Mouse (Mus musculus) CH12.LX (cell line): ENCODE data around the gene Cul5. TPM values are rescaled to one million over a fixed set of nuclear protein-coding genes. Genes with fewer than 3 reads are reported as not detected.

Experiments
- DNase-seq: peaks from one replicate; pipeline ENCODE4 v3.0.0-alpha.2; 2013; ENCODE audit errors: extremely low read depth
- H3K27ac ChIP-seq: 2 replicates; pipeline ENCODE4 v1.5.1; 2012; ENCODE audit warnings: low read depth, mild to moderate bottlenecking, control low read depth, moderate library complexity; ENCODE audit not compliant: insufficient read depth
- H3K27me3 ChIP-seq: replicated peaks from 2 replicates; pipeline ENCODE3; 2012; ENCODE audit warnings: inconsistent platforms
- H3K36me3 ChIP-seq, 2 experiments: replicated peaks in 1 of 2; 2 replicates each; pipeline versions ENCODE3 to v1.6.1; 2012; ENCODE audit warnings: inconsistent platforms in 1 of 2, low read length in 1 of 2, mild to moderate bottlenecking in 1 of 2, mixed read lengths in 1 of 2, moderate library complexity in 1 of 2; ENCODE audit not compliant: control insufficient read depth in 1 of 2, insufficient read depth in 1 of 2
- H3K4me1 ChIP-seq, 2 experiments: 2 replicates each; pipeline ENCODE4 v1.6.1; 2012; ENCODE audit warnings: inconsistent platforms in 1 of 2, moderate library complexity in 1 of 2; ENCODE audit not compliant: insufficient read depth in 2 of 2, control insufficient read depth in 1 of 2
- H3K4me2 ChIP-seq: 2 replicates; pipeline ENCODE4 v1.6.1; 2012; ENCODE audit warnings: low read depth, mild to moderate bottlenecking, control low read depth; ENCODE audit not compliant: poor library complexity, insufficient read depth, severe bottlenecking
- H3K4me3 ChIP-seq, 3 experiments: fragments of 150-350 bp in 1 of 3; sonication (generic) in 1 of 3; replicated peaks in 1 of 3; 2 replicates each; pipeline versions ENCODE3 to v1.5.1; 2011 to 2012; ENCODE audit warnings: low read depth in 2 of 3, low read length in 2 of 3, mild to moderate bottlenecking in 2 of 3, moderate library complexity in 2 of 3, control low read depth in 1 of 3, improper control_type of control experiment in 1 of 3, inconsistent platforms in 1 of 3, mixed read lengths in 1 of 3; ENCODE audit not compliant: poor library complexity in 1 of 3
- H3K79me2 ChIP-seq: replicated peaks from 2 replicates; pipeline ENCODE4 v1.6.1; 2012; ENCODE audit warnings: mild to moderate bottlenecking, moderate library complexity; ENCODE audit not compliant: control insufficient read depth, poor library complexity, insufficient read depth, severe bottlenecking; ENCODE audit errors: extremely low read depth
- H3K9ac ChIP-seq: 2 replicates; pipeline ENCODE4 v1.6.1; 2012; ENCODE audit warnings: low read depth, mild to moderate bottlenecking, control low read depth, moderate library complexity; ENCODE audit not compliant: insufficient read depth
- H3K9me3 ChIP-seq: replicated peaks from 2 replicates; pipeline ENCODE3; 2012; ENCODE audit warnings: low read length, inconsistent platforms, mixed read lengths
- BHLHE40 ChIP-seq: IDR thresholded peaks from 2 replicates; pipeline ENCODE4 v1.6.1; 2011; ENCODE audit warnings: mild to moderate bottlenecking, low read depth, low read length, improper control_type of control experiment
- CHD1 ChIP-seq: IDR thresholded peaks from 2 replicates; pipeline ENCODE4 v1.6.1; 2012; ENCODE audit warnings: low read depth, low read length, improper control_type of control experiment, inconsistent platforms
- CHD2 ChIP-seq: IDR thresholded peaks from 2 replicates; pipeline ENCODE4 v1.6.1; 2011; ENCODE audit warnings: low read length, improper control_type of control experiment
- EP300 ChIP-seq: IDR thresholded peaks from 2 replicates; pipeline ENCODE4 v1.6.1; 2011; ENCODE audit warnings: low read length, improper control_type of control experiment
- ETS1 ChIP-seq: conservative IDR thresholded peaks from 2 replicates; pipeline ENCODE4 v1.6.1; 2012; ENCODE audit warnings: low read depth, mild to moderate bottlenecking, inconsistent platforms, low read length, improper control_type of control experiment, moderate library complexity
- GABPA ChIP-seq: IDR thresholded peaks from 2 replicates; pipeline ENCODE4 v1.6.1; 2012; ENCODE audit warnings: low read depth, low read length, improper control_type of control experiment, inconsistent platforms; ENCODE audit not compliant: insufficient replicate concordance
- HCFC1 ChIP-seq: IDR thresholded peaks from 2 replicates; pipeline ENCODE4 v1.6.1; 2012; ENCODE audit warnings: low read depth, mild to moderate bottlenecking, inconsistent platforms, low read length, improper control_type of control experiment
- IRF4 ChIP-seq: IDR thresholded peaks from 2 replicates; pipeline ENCODE4 v1.6.1; 2014; ENCODE audit warnings: low read depth, mild to moderate bottlenecking, inconsistent platforms, low read length, improper control_type of control experiment
- JUN ChIP-seq: IDR thresholded peaks from 2 replicates; pipeline ENCODE4 v1.6.1; 2011; ENCODE audit warnings: low read depth, mild to moderate bottlenecking, low read length, improper control_type of control experiment, moderate library complexity; ENCODE audit not compliant: insufficient read depth
- JUND ChIP-seq: conservative IDR thresholded peaks from 2 replicates; pipeline ENCODE4 v1.6.1; 2011; ENCODE audit warnings: low read depth, low read length, improper control_type of control experiment
- MAFK ChIP-seq: IDR thresholded peaks from 2 replicates; pipeline ENCODE4 v1.6.1; 2011; ENCODE audit warnings: low read length, improper control_type of control experiment; ENCODE audit not compliant: insufficient replicate concordance
- MAX ChIP-seq: IDR thresholded peaks from 2 replicates; pipeline ENCODE4 v1.6.1; 2011; ENCODE audit warnings: low read length, improper control_type of control experiment
- MAZ ChIP-seq: IDR thresholded peaks from 2 replicates; pipeline ENCODE4 v1.6.1; 2012; ENCODE audit warnings: low read depth, mild to moderate bottlenecking, inconsistent platforms, low read length, improper control_type of control experiment, moderate library complexity
- MEF2A ChIP-seq: IDR thresholded peaks from 2 replicates; pipeline ENCODE4 v1.6.1; 2014; ENCODE audit warnings: low read depth, mild to moderate bottlenecking, inconsistent platforms, low read length, improper control_type of control experiment, borderline replicate concordance
- PAX5 ChIP-seq: IDR thresholded peaks from 2 replicates; pipeline ENCODE4 v1.6.1; 2012; ENCODE audit warnings: low read length, inconsistent platforms, mixed read lengths
- POLR2A ChIP-seq: IDR thresholded peaks from 2 replicates; pipeline ENCODE4 v1.6.1; 2011; ENCODE audit warnings: low read depth, mild to moderate bottlenecking, improper control_type of control experiment, low read length
- POLR2AphosphoS2 ChIP-seq: IDR thresholded peaks from 2 replicates; pipeline ENCODE4 v1.6.1; 2011; ENCODE audit warnings: low read depth, low read length, improper control_type of control experiment
- RAD21 ChIP-seq: IDR thresholded peaks from 2 replicates; pipeline ENCODE4 v1.6.1; 2011; ENCODE audit warnings: low read depth, mild to moderate bottlenecking, low read length, improper control_type of control experiment, moderate library complexity
- SMC3 ChIP-seq: IDR thresholded peaks from 2 replicates; pipeline ENCODE4 v1.6.1; 2011; ENCODE audit warnings: low read depth, low read length, improper control_type of control experiment
- TCF12 ChIP-seq: IDR thresholded peaks from 2 replicates; pipeline ENCODE4 v1.6.1; 2014; ENCODE audit warnings: low read depth, mild to moderate bottlenecking, inconsistent platforms, low read length, improper control_type of control experiment
- UBTF ChIP-seq: IDR thresholded peaks from 2 replicates; pipeline ENCODE4 v1.6.1; 2012; ENCODE audit warnings: low read depth, mild to moderate bottlenecking, inconsistent platforms, low read length, improper control_type of control experiment, moderate library complexity
- USF2 ChIP-seq: conservative IDR thresholded peaks from 2 replicates; pipeline ENCODE4 v1.6.1; 2011; ENCODE audit warnings: low read depth, low read length, improper control_type of control experiment
- ZKSCAN1 ChIP-seq: IDR thresholded peaks from 2 replicates; pipeline ENCODE4 v1.6.1; 2012; ENCODE audit warnings: low read depth, inconsistent platforms, low read length, improper control_type of control experiment, borderline replicate concordance
- dilution Hi-C: fragments of 300-500 bp; cut with MboI; formaldehyde crosslinking; loops from 2 replicates; pipeline ENCODE4 v1.14.3; 2020; ENCODE audit warnings: low sequenced_read_pairs; ENCODE audit not compliant: extremely low pct_unique_long_range_greater_than_20kb, extremely low pct_ligation_motif_present
- in situ Hi-C: fragments of 300-500 bp; cut with MboI; formaldehyde crosslinking; loops from 3 replicates; pipeline ENCODE4 v1.14.3; 2019; ENCODE audit warnings: low sequenced_read_pairs, low pct_ligation_motif_present, low pct_unique_long_range_greater_than_20kb, mixed read lengths
- polyA plus RNA-seq: library from polyadenylated mRNA; unstranded; fragments of >175 nt; gene quantifications from 2 replicates; pipeline ENCODE4 v1.2.1, GENCODE M21; 2012; ENCODE audit warnings: low read depth; ENCODE audit not compliant: insufficient read length
- total RNA-seq, 2 experiments: library from RNA; depleted of rRNA; stranded (reverse); fragments of 300-350 nt in 1 of 2; fragments of >200 nt in 1 of 2; gene quantifications; 2 replicates each; pipeline ENCODE4 v1.2.3; 2012 to 2014

Gene Cul5
- total and polyA plus RNA-seq, 3 experiments, result 21.0 to 43.8 (median 37.3) TPM

DNA sequence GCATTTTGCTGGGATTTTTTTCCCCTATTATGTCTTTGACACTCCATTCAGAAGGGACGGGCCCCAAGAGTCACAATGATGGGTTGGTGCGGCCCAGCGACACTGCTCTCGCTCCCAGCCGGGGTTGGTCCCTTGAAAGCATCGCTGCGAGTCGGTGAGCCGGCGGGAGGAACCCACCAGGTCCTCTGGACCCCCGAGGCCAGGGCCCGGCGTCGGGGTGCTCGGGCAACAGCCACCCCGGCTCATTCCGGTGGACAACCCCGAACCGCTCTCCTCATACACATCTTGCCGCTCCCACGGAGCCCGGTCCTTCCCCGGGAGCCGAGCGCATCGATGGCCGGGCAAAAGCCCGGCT, 3.2 kb downstream of the Cul5 start:
- 0 out of 2 replicates have a peak overlapping the region, but pooled peaks have one; percentile 5 for H3K27ac ChIP-seq
- H3K4me1 ChIP-seq, result peaks cover 2 to 34% of the 10 kb centered on the region in 2 experiments; a peak in 2 of 4 replicates
- dilution Hi-C loops, result no loop called here

DNA sequence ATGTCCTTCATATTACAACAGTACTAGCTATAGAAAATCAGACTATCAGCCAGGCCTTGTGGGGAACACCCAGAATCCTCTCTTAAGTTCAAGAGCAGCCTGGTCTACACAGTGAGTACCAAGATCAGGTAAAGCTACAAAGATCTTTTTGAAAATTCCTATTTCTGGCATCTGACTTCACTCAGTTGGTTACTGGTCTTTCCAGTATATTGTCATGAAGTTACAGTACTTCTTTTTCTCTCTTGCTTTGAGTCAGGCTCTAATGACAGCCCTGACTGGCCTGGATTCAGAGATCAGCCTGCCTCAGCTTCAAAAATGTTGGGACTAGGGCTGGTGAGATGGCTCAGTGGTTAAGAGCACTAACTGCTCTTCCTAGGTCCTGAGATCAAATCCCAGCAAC, 4.4 kb downstream of the Cul5 start:
- H3K79me2 ChIP-seq, result peaks cover 49% of the 10 kb centered on the region
- peak overlapping the region; percentile 48; the same call in 1 of the 2 replicates for H3K4me2 ChIP-seq
- no peaks in the 10 kb centered on the region for H3K9me3 ChIP-seq
- dilution Hi-C loops (no loop called here), in situ Hi-C loops (no loop called here)
- H3K9ac ChIP-seq, result no peak overlapping the region; the same call in 1 of the 2 replicates
- peak overlapping the region in 2 of 3 experiments; percentile 13 to 21 for H3K4me3 ChIP-seq
- H3K36me3 ChIP-seq, result peaks cover 0 to 17% of the 10 kb centered on the region in 2 experiments
- H3K27ac ChIP-seq, result no peak overlapping the region
- peaks cover 2 to 31% of the 10 kb centered on the region in 2 experiments; a peak in 2 of 4 replicates for H3K4me1 ChIP-seq
- no peaks in the 10 kb centered on the region for H3K27me3 ChIP-seq
- TF ChIP-seq EP300, result 0 out of 2 replicates have a peak, but pooled peaks have one; percentile 20
- peak; percentile 53 for TF ChIP-seq JUN
- no peak for TF ChIP-seq MAX
- TF ChIP-seq CHD1, result no peak
- peak; percentile 36; the same call in 1 of the 2 replicates for TF ChIP-seq ETS1
- TF ChIP-seq POLR2AphosphoS2, result no peak
- TF ChIP-seq SMC3, result no peak
- TF ChIP-seq ZKSCAN1, result no peak
- no peak for TF ChIP-seq POLR2A
- TF ChIP-seq JUND, result peak; percentile 47
- peak; percentile 91 for TF ChIP-seq MEF2A
- 0 out of 2 replicates have a peak, but pooled peaks have one; percentile 55 for TF ChIP-seq IRF4
- TF ChIP-seq, all 38 proteins: peak for 6
- DNase-seq, result no peak

More for the DNA sequence above, 3.2 kb downstream of the Cul5 start:
- H3K4me3 ChIP-seq, result peak overlapping the region; percentile 87 to 96 (median 87)
- no peaks in the 10 kb centered on the region for H3K9me3 ChIP-seq
- peaks cover 0 to 13% of the 10 kb centered on the region in 2 experiments for H3K36me3 ChIP-seq
- DNase-seq, result no peak
- peak overlapping the region; percentile 48; the same call in 1 of the 2 replicates for H3K4me2 ChIP-seq
- TF ChIP-seq MAX, result no peak
- 0 out of 2 replicates have a peak, but pooled peaks have one; percentile 13 for TF ChIP-seq IRF4
- no peaks in the 10 kb centered on the region for H3K27me3 ChIP-seq
- H3K9ac ChIP-seq, result peak overlapping the region; percentile 98
- in situ Hi-C loops, result no loop called here
- H3K79me2 ChIP-seq, result peaks cover 40% of the 10 kb centered on the region

GRCm38 (mm10) chr9:53664819-53665218, 5.0 kb downstream of the Cul5 start:
- Histone ChIP-seq H3K9me3 (no peaks in the 10 kb centered on the region), H3K27ac (no peak overlapping the region), H3K4me2 (peak overlapping the region; percentile 48; the same call in 1 of the 2 replicates), H3K79me2 (peaks cover 51% of the 10 kb centered on the region)
- no peak for DNase-seq
- TF ChIP-seq CHD1, result no peak
- TF ChIP-seq PAX5, result no peak
- TF ChIP-seq GABPA, result no peak
- TF ChIP-seq RAD21, result no peak
- TF ChIP-seq ETS1, result peak; percentile 87
- 0 out of 2 replicates have a peak, but pooled peaks have one; percentile 29 for TF ChIP-seq EP300
- TF ChIP-seq MEF2A, result no peak
- TF ChIP-seq HCFC1, result no peak
- no peak for TF ChIP-seq MAZ
- TF ChIP-seq POLR2AphosphoS2, result no peak
- TF ChIP-seq CHD2, result no peak
- no peak for TF ChIP-seq TCF12
- no peak for TF ChIP-seq UBTF
- TF ChIP-seq IRF4, result peak; percentile 41; the same call in 1 of the 2 replicates
- peak; percentile 76 for TF ChIP-seq BHLHE40
- TF ChIP-seq MAFK, result no peak
- no peak for TF ChIP-seq USF2
- no peak for TF ChIP-seq SMC3
- TF ChIP-seq, all 38 proteins: peak for 4
- H3K4me1 ChIP-seq, result peaks cover 2 to 26% of the 10 kb centered on the region in 2 experiments; a peak in 2 of 4 replicates
- peaks cover 0 to 17% of the 10 kb centered on the region in 2 experiments for H3K36me3 ChIP-seq
- in situ Hi-C loops, result no loop called here
- H3K27me3 ChIP-seq, result no peaks in the 10 kb centered on the region
- H3K9ac ChIP-seq, result no peak overlapping the region; the same call in 1 of the 2 replicates
- dilution Hi-C loops, result no loop called here
- peak overlapping the region in 1 of 3 experiments; percentile 21 for H3K4me3 ChIP-seq
